Mouse (Mus musculus) MN1 (cell line): Measurements from ENCODE around the gene Dgki.

Experiments used
- DNase-seq: peaks from one replicate; pipeline ENCODE4 v3.0.0-alpha.2; 2016; ENCODE audit warnings: low spot score

The Dgki gene

GRCm38 (mm10) chr6:37016046-37016445 lies 283.9 kb downstream of the Dgki start:
- no peak for DNase-seq

GRCm38 (mm10) chr6:37011597-37011996 lies 288.4 kb downstream of the Dgki start:
- DNase-seq = no peak

- no peak for DNase-seq
These were observed 292.4 kb downstream of the Dgki start for GRCm38 (mm10) chr6:37007573-37007972.

- no peak for DNase-seq
These were observed 295.1 kb downstream of the Dgki start for GRCm38 (mm10) chr6:37004914-37005313.

GRCm38 (mm10) chr6:37003235-37003634 lies 296.7 kb downstream of the Dgki start:
- DNase-seq = no peak

- DNase-seq = no peak
These were observed 301.0 kb downstream of the Dgki start for GRCm38 (mm10) chr6:36998942-36999341.

GRCm38 (mm10) chr6:36994329-36994728 lies 305.7 kb downstream of the Dgki start:
- DNase-seq = no peak

- no peak for DNase-seq
These were observed 309.8 kb downstream of the Dgki start for GRCm38 (mm10) chr6:36990186-36990585.

GRCm38 (mm10) chr6:36988800-36989199 lies 311.2 kb downstream of the Dgki start:
- no peak for DNase-seq

GRCm38 (mm10) chr6:36981646-36982045 lies 318.3 kb downstream of the Dgki start:
- peak; percentile 83 for DNase-seq

- no peak for DNase-seq
These were observed 319.5 kb downstream of the Dgki start for GRCm38 (mm10) chr6:36980475-36980874.

GRCm38 (mm10) chr6:36978176-36978575 lies 321.8 kb downstream of the Dgki start:
- DNase-seq = no peak

- DNase-seq = no peak
These were observed 326.9 kb downstream of the Dgki start for GRCm38 (mm10) chr6:36973096-36973495.

- no peak for DNase-seq
These were observed 327.5 kb downstream of the Dgki start for GRCm38 (mm10) chr6:36972494-36972893.

GRCm38 (mm10) chr6:36969249-36969885 lies 330.6 kb downstream of the Dgki start:
- DNase-seq = no peak

GRCm38 (mm10) chr6:36960658-36961057 lies 339.3 kb downstream of the Dgki start:
- DNase-seq = no peak

GRCm38 (mm10) chr6:36955293-36955692 lies 344.7 kb downstream of the Dgki start:
- no peak for DNase-seq

- no peak for DNase-seq
These were observed 349.3 kb downstream of the Dgki start for GRCm38 (mm10) chr6:36950648-36951047.

- DNase-seq = no peak
These were observed 352.1 kb downstream of the Dgki start for GRCm38 (mm10) chr6:36947861-36948260.

GRCm38 (mm10) chr6:36937527-36937926 lies 362.5 kb downstream of the Dgki start:
- no peak for DNase-seq

GRCm38 (mm10) chr6:36936816-36937215 lies 363.2 kb downstream of the Dgki start:
- DNase-seq = no peak

GRCm38 (mm10) chr6:36931473-36931872 lies 368.5 kb downstream of the Dgki start:
- peak; percentile 32 for DNase-seq

- DNase-seq = no peak
These were observed 370.2 kb downstream of the Dgki start for GRCm38 (mm10) chr6:36929781-36930180.

- DNase-seq = no peak
These were observed 373.5 kb downstream of the Dgki start for GRCm38 (mm10) chr6:36926455-36926854.
